Mouse (Mus musculus) T-helper 2 cell (primary cell): Measurements from ENCODE around the gene Prm2.

Experiments
- in situ Hi-C: fragments of 300-600 bp; cut with MboI, MseI; formaldehyde crosslinking; loops from one replicate; pipeline ENCODE4 v1.15.1; 2025; ENCODE audit warnings: high pct_unique_total_duplicates

The Prm2 gene

GRCm38 (mm10) chr16:10780631-10781120 lies 15.3 kb downstream of the Prm2 start:
- in situ Hi-C loops = loop anchor here (5.0 to 10.0 kb wide), 2 partner anchors 38 to 366 kb away; partner anchors contain the start of gene Nubp1

GRCm38 (mm10) chr16:10777579-10778160 lies 18.3 kb downstream of the Prm2 start:
- in situ Hi-C loops = loop anchor here (10.0 kb wide), 1 partner anchor 203 kb away; no protein-coding TSS in a partner anchor

- in situ Hi-C loops = loop anchor here (10.0 kb wide), 1 partner anchor 202 kb away; no protein-coding TSS in a partner anchor
These were observed 19.6 kb downstream of the Prm2 start for GRCm38 (mm10) chr16:10776322-10776721.

GRCm38 (mm10) chr16:10774726-10775125 lies 21.2 kb downstream of the Prm2 start:
- in situ Hi-C loops = loop anchor here (5.0 to 10.0 kb wide), 2 partner anchors 107 to 200 kb away; no protein-coding TSS in a partner anchor

GRCm38 (mm10) chr16:10773543-10773942 lies 22.4 kb downstream of the Prm2 start:
- in situ Hi-C loops = loop anchor here (5.0 to 10.0 kb wide), 2 partner anchors 106 to 199 kb away; no protein-coding TSS in a partner anchor

- in situ Hi-C loops = loop anchor here (5.0 to 10.0 kb wide), 2 partner anchors 105 to 197 kb away; no protein-coding TSS in a partner anchor
These were observed 24.0 kb downstream of the Prm2 start for GRCm38 (mm10) chr16:10771769-10772510.

GRCm38 (mm10) chr16:10770531-10771325 lies 25.2 kb downstream of the Prm2 start:
- in situ Hi-C loops = loop anchor here (5.0 to 10.0 kb wide), 2 partner anchors 103 to 196 kb away; no protein-coding TSS in a partner anchor

GRCm38 (mm10) chr16:10769661-10770060 lies 26.3 kb downstream of the Prm2 start:
- in situ Hi-C loops = loop anchor here (5.0 to 10.0 kb wide), 2 partner anchors 102 to 195 kb away; no protein-coding TSS in a partner anchor

- in situ Hi-C loops = no loop called here
These were observed 27.1 kb downstream of the Prm2 start for GRCm38 (mm10) chr16:10768821-10769220.

- in situ Hi-C loops = no loop called here
These were observed 28.8 kb downstream of the Prm2 start for GRCm38 (mm10) chr16:10767158-10767557.

- in situ Hi-C loops = no loop called here
These were observed 31.6 kb downstream of the Prm2 start for GRCm38 (mm10) chr16:10764323-10764722.

GRCm38 (mm10) chr16:10763540-10764264 lies 32.2 kb downstream of the Prm2 start:
- in situ Hi-C loops = no loop called here

GRCm38 (mm10) chr16:10762569-10763180 lies 33.3 kb downstream of the Prm2 start:
- in situ Hi-C loops = no loop called here

- in situ Hi-C loops = no loop called here
These were observed 34.8 kb downstream of the Prm2 start for GRCm38 (mm10) chr16:10761182-10761581.

- in situ Hi-C loops = no loop called here
These were observed 39.8 kb downstream of the Prm2 start for GRCm38 (mm10) chr16:10756168-10756567.

- in situ Hi-C loops = no loop called here
These were observed 41.2 kb downstream of the Prm2 start for GRCm38 (mm10) chr16:10754521-10755296.

GRCm38 (mm10) chr16:10749824-10750223 lies 46.1 kb downstream of the Prm2 start:
- in situ Hi-C loops = no loop called here

- in situ Hi-C loops = no loop called here
These were observed 46.7 kb downstream of the Prm2 start for GRCm38 (mm10) chr16:10749226-10749625.
